Mouse (Mus musculus) CH12.LX (cell line): ENCODE data around the gene Wdr81. TPM values are rescaled to one million over a fixed set of nuclear protein-coding genes. Genes with fewer than 3 reads are reported as not detected.

Experiments
- DNase-seq: peaks from one replicate; pipeline ENCODE4 v3.0.0-alpha.2; 2013; ENCODE audit errors: extremely low read depth
- H3K27ac ChIP-seq: 2 replicates; pipeline ENCODE4 v1.5.1; 2012; ENCODE audit warnings: low read depth, mild to moderate bottlenecking, control low read depth, moderate library complexity; ENCODE audit not compliant: insufficient read depth
- H3K27me3 ChIP-seq: replicated peaks from 2 replicates; pipeline ENCODE3; 2012; ENCODE audit warnings: inconsistent platforms
- H3K36me3 ChIP-seq, 2 experiments: replicated peaks in 1 of 2; 2 replicates each; pipeline versions ENCODE3 to v1.6.1; 2012; ENCODE audit warnings: inconsistent platforms in 1 of 2, low read length in 1 of 2, mild to moderate bottlenecking in 1 of 2, mixed read lengths in 1 of 2, moderate library complexity in 1 of 2; ENCODE audit not compliant: control insufficient read depth in 1 of 2, insufficient read depth in 1 of 2
- H3K4me1 ChIP-seq, 2 experiments: 2 replicates each; pipeline ENCODE4 v1.6.1; 2012; ENCODE audit warnings: inconsistent platforms in 1 of 2, moderate library complexity in 1 of 2; ENCODE audit not compliant: insufficient read depth in 2 of 2, control insufficient read depth in 1 of 2
- H3K4me2 ChIP-seq: 2 replicates; pipeline ENCODE4 v1.6.1; 2012; ENCODE audit warnings: low read depth, mild to moderate bottlenecking, control low read depth; ENCODE audit not compliant: poor library complexity, insufficient read depth, severe bottlenecking
- H3K4me3 ChIP-seq, 3 experiments: fragments of 150-350 bp in 1 of 3; sonication (generic) in 1 of 3; replicated peaks in 1 of 3; 2 replicates each; pipeline versions ENCODE3 to v1.5.1; 2011 to 2012; ENCODE audit warnings: low read depth in 2 of 3, low read length in 2 of 3, mild to moderate bottlenecking in 2 of 3, moderate library complexity in 2 of 3, control low read depth in 1 of 3, improper control_type of control experiment in 1 of 3, inconsistent platforms in 1 of 3, mixed read lengths in 1 of 3; ENCODE audit not compliant: poor library complexity in 1 of 3
- H3K79me2 ChIP-seq: replicated peaks from 2 replicates; pipeline ENCODE4 v1.6.1; 2012; ENCODE audit warnings: mild to moderate bottlenecking, moderate library complexity; ENCODE audit not compliant: control insufficient read depth, poor library complexity, insufficient read depth, severe bottlenecking; ENCODE audit errors: extremely low read depth
- H3K9ac ChIP-seq: 2 replicates; pipeline ENCODE4 v1.6.1; 2012; ENCODE audit warnings: low read depth, mild to moderate bottlenecking, control low read depth, moderate library complexity; ENCODE audit not compliant: insufficient read depth
- H3K9me3 ChIP-seq: replicated peaks from 2 replicates; pipeline ENCODE3; 2012; ENCODE audit warnings: low read length, inconsistent platforms, mixed read lengths
- BHLHE40 ChIP-seq: IDR thresholded peaks from 2 replicates; pipeline ENCODE4 v1.6.1; 2011; ENCODE audit warnings: mild to moderate bottlenecking, low read depth, low read length, improper control_type of control experiment
- E2F4 ChIP-seq: IDR thresholded peaks from 2 replicates; pipeline ENCODE4 v1.6.1; 2011; ENCODE audit warnings: low read depth, low read length, improper control_type of control experiment; ENCODE audit not compliant: insufficient replicate concordance
- EP300 ChIP-seq: IDR thresholded peaks from 2 replicates; pipeline ENCODE4 v1.6.1; 2011; ENCODE audit warnings: low read length, improper control_type of control experiment
- HCFC1 ChIP-seq: IDR thresholded peaks from 2 replicates; pipeline ENCODE4 v1.6.1; 2012; ENCODE audit warnings: low read depth, mild to moderate bottlenecking, inconsistent platforms, low read length, improper control_type of control experiment
- JUN ChIP-seq: IDR thresholded peaks from 2 replicates; pipeline ENCODE4 v1.6.1; 2011; ENCODE audit warnings: low read depth, mild to moderate bottlenecking, low read length, improper control_type of control experiment, moderate library complexity; ENCODE audit not compliant: insufficient read depth
- JUND ChIP-seq: conservative IDR thresholded peaks from 2 replicates; pipeline ENCODE4 v1.6.1; 2011; ENCODE audit warnings: low read depth, low read length, improper control_type of control experiment
- KAT2A ChIP-seq: IDR thresholded peaks from 2 replicates; pipeline ENCODE4 v1.6.1; 2012; ENCODE audit warnings: low read length, improper control_type of control experiment, inconsistent platforms; ENCODE audit not compliant: insufficient replicate concordance
- MAX ChIP-seq: IDR thresholded peaks from 2 replicates; pipeline ENCODE4 v1.6.1; 2011; ENCODE audit warnings: low read length, improper control_type of control experiment
- MXI1 ChIP-seq: IDR thresholded peaks from 2 replicates; pipeline ENCODE4 v1.6.1; 2011; ENCODE audit warnings: mild to moderate bottlenecking, low read depth, low read length, improper control_type of control experiment
- MYC ChIP-seq: IDR thresholded peaks from 2 replicates; pipeline ENCODE4 v1.6.1; 2011; ENCODE audit warnings: low read depth, mild to moderate bottlenecking, improper control_type of control experiment, low read length
- NELFE ChIP-seq: IDR thresholded peaks from 2 replicates; pipeline ENCODE4 v1.6.1; 2011; ENCODE audit warnings: low read depth, low read length, improper control_type of control experiment
- PAX5 ChIP-seq: IDR thresholded peaks from 2 replicates; pipeline ENCODE4 v1.6.1; 2012; ENCODE audit warnings: low read length, inconsistent platforms, mixed read lengths
- RAD21 ChIP-seq: IDR thresholded peaks from 2 replicates; pipeline ENCODE4 v1.6.1; 2011; ENCODE audit warnings: low read depth, mild to moderate bottlenecking, low read length, improper control_type of control experiment, moderate library complexity
- ZMIZ1 ChIP-seq: IDR thresholded peaks from 2 replicates; pipeline ENCODE4 v1.6.1; 2012; ENCODE audit warnings: low read depth, mild to moderate bottlenecking, inconsistent platforms, low read length, improper control_type of control experiment
- ZNF384 ChIP-seq: IDR thresholded peaks from 2 replicates; pipeline ENCODE4 v1.6.1; 2012; ENCODE audit warnings: low read depth, low read length, improper control_type of control experiment, inconsistent platforms
- dilution Hi-C: fragments of 300-500 bp; cut with MboI; formaldehyde crosslinking; loops from 2 replicates; pipeline ENCODE4 v1.14.3; 2020; ENCODE audit warnings: low sequenced_read_pairs; ENCODE audit not compliant: extremely low pct_unique_long_range_greater_than_20kb, extremely low pct_ligation_motif_present
- in situ Hi-C: fragments of 300-500 bp; cut with MboI; formaldehyde crosslinking; loops from 3 replicates; pipeline ENCODE4 v1.14.3; 2019; ENCODE audit warnings: low sequenced_read_pairs, low pct_ligation_motif_present, low pct_unique_long_range_greater_than_20kb, mixed read lengths
- polyA plus RNA-seq: library from polyadenylated mRNA; unstranded; fragments of >175 nt; gene quantifications from 2 replicates; pipeline ENCODE4 v1.2.1, GENCODE M21; 2012; ENCODE audit warnings: low read depth; ENCODE audit not compliant: insufficient read length
- total RNA-seq, 2 experiments: library from RNA; depleted of rRNA; stranded (reverse); fragments of 300-350 nt in 1 of 2; fragments of >200 nt in 1 of 2; gene quantifications; 2 replicates each; pipeline ENCODE4 v1.2.3; 2012 to 2014

Gene Wdr81
- total and polyA plus RNA-seq, 3 experiments = 3.1 to 16.3 (median 13.7) TPM

DNA sequence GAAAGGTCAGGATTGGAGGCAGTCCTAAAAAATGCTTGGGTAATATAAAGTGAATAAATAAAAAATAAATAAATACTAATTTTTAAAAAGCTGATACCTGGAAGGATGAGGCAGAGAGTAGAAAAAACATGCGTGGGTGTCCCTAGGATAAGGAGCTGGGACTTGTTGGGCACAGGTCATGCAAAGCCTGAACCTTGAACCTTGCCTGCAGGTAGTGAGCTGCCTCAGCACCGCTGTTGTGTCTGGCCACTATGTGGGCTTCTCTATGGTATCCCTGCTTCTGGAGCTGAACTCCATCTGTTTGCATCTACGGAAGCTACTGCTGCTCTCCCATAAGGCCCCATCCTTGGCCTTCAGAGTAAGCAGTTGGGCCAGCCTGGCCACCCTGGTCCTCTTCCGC, 14.7 kb upstream of the Wdr81 start:
- no peaks in the 10 kb centered on the region for H3K27me3 ChIP-seq
- peaks cover 5 to 36% of the 10 kb centered on the region in 2 experiments; a peak in 3 of 4 replicates for H3K4me1 ChIP-seq
- no peaks in the 10 kb centered on the region for H3K79me2 ChIP-seq
- DNase-seq = no peak
- no peak overlapping the region for H3K9ac ChIP-seq
- peaks cover 12% of the 10 kb centered on the region for H3K9me3 ChIP-seq
- dilution Hi-C loops (no loop called here), in situ Hi-C loops (no loop called here)
- TF ChIP-seq HCFC1 (no peak), PAX5 (no peak), NELFE (no peak), MXI1 (no peak), BHLHE40 (no peak), EP300 (no peak)
- no peak overlapping the region for H3K4me2 ChIP-seq
- H3K36me3 ChIP-seq = peaks cover 15 to 22% of the 10 kb centered on the region in 2 experiments
- no peak overlapping the region for H3K27ac ChIP-seq
- H3K4me3 ChIP-seq = no peak overlapping the region

DNA sequence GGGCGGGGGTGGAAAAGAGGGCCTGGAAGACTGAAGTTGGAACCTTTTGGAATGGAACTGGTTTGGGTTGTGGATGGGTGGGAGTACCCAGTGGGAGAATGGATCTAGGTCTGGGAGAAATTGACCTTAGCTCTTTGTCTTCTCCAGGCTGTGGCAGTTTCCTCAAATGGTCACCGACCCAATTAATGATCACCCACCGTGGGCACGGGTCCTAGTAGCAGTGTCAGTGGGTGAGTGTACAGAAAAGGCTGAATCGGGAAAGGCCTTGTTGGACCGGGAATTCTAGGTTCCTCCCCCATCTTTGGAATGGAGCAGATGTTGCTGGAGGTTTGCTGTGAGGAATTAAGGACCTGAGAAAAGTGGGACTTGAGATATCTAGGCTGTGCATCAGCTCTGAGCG, 13.9 kb upstream of the Wdr81 start:
- dilution Hi-C loops (no loop called here), in situ Hi-C loops (no loop called here)
- Histone ChIP-seq H3K27ac (no peak overlapping the region), H3K9ac (no peak overlapping the region), H3K27me3 (no peaks in the 10 kb centered on the region), H3K4me1 (peaks cover 11 to 45% of the 10 kb centered on the region in 2 experiments), H3K79me2 (no peaks in the 10 kb centered on the region; the same call in 1 of the 2 replicates), H3K4me2 (no peak overlapping the region), H3K9me3 (peaks cover 12% of the 10 kb centered on the region), H3K36me3 (peaks cover 20 to 29% of the 10 kb centered on the region in 2 experiments), H3K4me3 (no peak overlapping the region)
- no peak for DNase-seq
- TF ChIP-seq KAT2A = no peak
- TF ChIP-seq RAD21 = no peak

DNA sequence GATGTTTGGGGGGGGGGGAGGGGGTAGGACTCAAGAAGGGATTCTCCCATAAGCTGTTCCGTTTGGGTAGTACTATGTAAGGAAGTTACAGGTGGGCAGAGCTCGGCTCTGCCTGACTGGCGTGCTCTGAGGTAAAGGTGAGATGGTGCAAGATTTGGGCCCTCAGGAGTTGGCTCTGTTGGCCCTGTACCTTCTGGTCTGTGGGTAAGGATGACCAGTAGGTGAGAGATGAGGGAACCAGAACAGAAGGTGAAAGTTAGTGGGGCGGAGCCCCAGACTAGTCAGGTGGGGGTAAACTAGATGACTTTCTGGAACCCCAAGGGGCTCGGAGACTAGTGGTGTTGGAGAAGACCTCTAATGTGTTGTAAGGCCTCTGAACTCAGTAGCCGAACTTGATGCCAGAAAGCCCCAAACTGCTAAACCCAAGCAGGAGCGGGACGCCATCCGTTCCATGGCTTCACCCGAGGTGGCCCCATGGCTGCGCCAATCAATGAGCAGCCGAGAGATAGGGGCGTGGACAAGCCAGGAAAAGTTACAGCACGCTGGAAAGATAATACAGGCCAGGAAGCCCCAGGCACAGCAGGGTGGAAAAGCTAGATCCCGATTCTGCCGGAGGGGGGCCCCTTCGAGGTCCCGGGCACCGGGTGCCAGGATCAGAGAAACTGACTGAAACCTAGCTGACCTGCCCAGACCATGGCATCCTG, 13.1 kb upstream of the Wdr81 start:
- H3K4me1 ChIP-seq = peaks cover 14 to 51% of the 10 kb centered on the region in 2 experiments
- TF ChIP-seq JUN (no peak), MYC (no peak), PAX5 (no peak), ZMIZ1 (no peak), ZNF384 (no peak), JUND (no peak), MAX (no peak), E2F4 (no peak), EP300 (no peak)
- H3K4me2 ChIP-seq = no peak overlapping the region
- no peaks in the 10 kb centered on the region for H3K27me3 ChIP-seq
- in situ Hi-C loops = no loop called here
- dilution Hi-C loops = no loop called here
- DNase-seq = no peak
- H3K79me2 ChIP-seq = peaks cover 1% of the 10 kb centered on the region; the same call in 1 of the 2 replicates
- no peak overlapping the region for H3K27ac ChIP-seq
- peaks cover 20 to 30% of the 10 kb centered on the region in 2 experiments for H3K36me3 ChIP-seq
- H3K9me3 ChIP-seq = peaks cover 12% of the 10 kb centered on the region
- H3K9ac ChIP-seq = no peak overlapping the region
- no peak overlapping the region for H3K4me3 ChIP-seq
